Mouse (Mus musculus): ENCODE measurements around the gene Lag3.

DNA sequence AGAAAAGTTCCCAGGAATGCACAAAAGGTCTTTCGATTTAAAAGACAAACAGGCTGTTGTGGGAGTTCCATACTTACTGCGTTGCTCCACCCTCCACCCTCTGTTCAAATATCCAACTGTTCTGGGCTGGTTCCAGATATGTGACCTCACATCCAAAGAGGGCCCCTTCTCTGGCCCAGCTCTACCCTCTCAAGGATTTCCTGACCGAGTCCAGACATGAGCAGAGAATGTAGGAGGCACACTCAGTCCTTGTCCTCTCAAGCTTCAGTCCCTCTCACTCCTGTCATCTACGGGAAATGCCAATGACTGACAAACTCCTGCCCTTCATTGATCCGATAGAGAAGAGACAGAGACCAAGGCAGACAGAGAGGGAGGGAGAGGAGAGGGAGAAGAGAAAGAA lies 14.4 kb upstream of the Lag3 start:
- TF ChIP-seq CTCF (IDR thresholded peaks at IDR 0.05; ENCODE audit: low read depth, low read length) (no peak), GATA1 (IDR thresholded peaks at IDR 0.05; ENCODE audit: borderline replicate concordance, low read length) (no peak)
